Mouse (Mus musculus) thymus, adult 2 months (tissue): ENCODE data around the gene Snx13.

Source experiments
- CTCF ChIP-seq: fragments of 200-500 bp; IDR thresholded peaks from 2 replicates; pipeline ENCODE4 v1.5.1; 2012; ENCODE audit warnings: mild to moderate bottlenecking, control low read depth, low read length, moderate library complexity, borderline replicate concordance; ENCODE audit not compliant: control insufficient read depth, poor library complexity, insufficient read depth; ENCODE audit errors: extremely low read depth
- POLR2A ChIP-seq: fragments of 200-500 bp; IDR thresholded peaks from 2 replicates; pipeline ENCODE4 v1.6.1; 2012; ENCODE audit warnings: mild to moderate bottlenecking, low read length, control low read depth, moderate library complexity; ENCODE audit not compliant: control insufficient read depth, poor library complexity, insufficient read depth; ENCODE audit errors: extremely low read depth

- no peak for TF ChIP-seq POLR2A
- TF ChIP-seq CTCF = no peak
These were observed 41.2 kb upstream of the Snx13 start for GRCm38 (mm10) chr12:35005748-35006147.
